ENCODE assay signal across 26 mouse cellular contexts in genomic region chr12:42986096-42986495, GRCm38 (mm10).
A peak's percentile ranks its signal among the peaks of the same experiment; 100 is the strongest.
DNase-seq lines count a peak whose midpoint lies in the region; ATAC-seq lines count a peak whose summit lies in the region.
"Had no signal": no experiment of that assay in that cellular context is flagged by ENCODE, and none has a peak within 500 bp of the region (broad histone marks: within the 10 kb centered on the region; RNA-seq: fewer than 3 reads in every experiment).

No protein-coding gene starts in this region.

- ATAC-seq in forebrain, embryonic 12.5 days (ENCODE audit: low FRiP score): peak; percentile 49; the same call in 1 of the 2 replicates
- ATAC-seq in midbrain, embryonic 12.5 days (ENCODE audit: low FRiP score, low read depth): peak; percentile 48
- no peak for ATAC-seq in midbrain, embryonic 16.5 days
- ATAC-seq: hindbrain, postnatal 0 days; inflammation-experienced regulatory T-cells, adult 6 months; Patski had no signal

- no peaks in the 10 kb centered on the region for H3K27me3 ChIP-seq in forebrain, embryonic 12.5 days
- H3K27me3 ChIP-seq in forebrain, embryonic 10.5 days (ENCODE audit: poor library complexity, severe bottlenecking): no peaks in the 10 kb centered on the region
- no peaks in the 10 kb centered on the region for H3K27me3 ChIP-seq in midbrain, embryonic 12.5 days
- H3K27me3 ChIP-seq in midbrain, embryonic 16.5 days (ENCODE audit: control insufficient read depth, insufficient read depth, low read depth, low read length): no peaks in the 10 kb centered on the region
- H3K27me3 ChIP-seq: CH12.LX; forebrain, embryonic 13.5 days; heart, embryonic 13.5 days; Patski had no signal

- H3K4me2 ChIP-seq in forebrain, embryonic 12.5 days: no peak overlapping the region
- H3K4me2 ChIP-seq in midbrain, embryonic 12.5 days (replicated peaks): no peak overlapping the region
- no peak overlapping the region for H3K4me2 ChIP-seq in midbrain, embryonic 16.5 days (ENCODE audit: low read length)
- H3K4me2 ChIP-seq: forebrain, embryonic 13.5 days; heart, embryonic 13.5 days; hindbrain, embryonic 14.5 days had no signal

- no peaks in the 10 kb centered on the region for H3K9me3 ChIP-seq in forebrain, embryonic 12.5 days
- H3K9me3 ChIP-seq in forebrain, embryonic 10.5 days: no peaks in the 10 kb centered on the region
- no peaks in the 10 kb centered on the region for H3K9me3 ChIP-seq in midbrain, embryonic 12.5 days
- H3K9me3 ChIP-seq in midbrain, embryonic 16.5 days (replicated peaks; ENCODE audit: control insufficient read depth, low read length, poor library complexity, severe bottlenecking): no peaks in the 10 kb centered on the region
- H3K9me3 ChIP-seq: forebrain, embryonic 13.5 days; G1E; heart, embryonic 10.5 days; heart, embryonic 13.5 days had no signal

- no peak overlapping the region for H3K27ac ChIP-seq in forebrain, embryonic 12.5 days
- H3K27ac ChIP-seq in forebrain, embryonic 10.5 days: no peak overlapping the region
- H3K27ac ChIP-seq in midbrain, embryonic 12.5 days (replicated peaks): peak overlapping the region; percentile 54
- H3K27ac ChIP-seq in midbrain, embryonic 16.5 days (ENCODE audit: low read length): no peak overlapping the region
- H3K27ac ChIP-seq: forebrain, embryonic 13.5 days; heart, adult 2 months; heart, embryonic 10.5 days; heart, embryonic 13.5 days; hindbrain, embryonic 14.5 days; hindbrain, postnatal 0 days had no signal

- no peak overlapping the region for H3K4me3 ChIP-seq in forebrain, embryonic 12.5 days (replicated peaks)
- H3K4me3 ChIP-seq in forebrain, embryonic 10.5 days: no peak overlapping the region
- H3K4me3 ChIP-seq in midbrain, embryonic 12.5 days: no peak overlapping the region
- H3K4me3 ChIP-seq in midbrain, embryonic 16.5 days (ENCODE audit: low read depth, low read length): no peak overlapping the region
- H3K4me3 ChIP-seq: forebrain, embryonic 13.5 days; heart, adult 2 months; heart, embryonic 10.5 days; heart, embryonic 13.5 days had no signal

- no peaks in the 10 kb centered on the region for H3K36me3 ChIP-seq in forebrain, embryonic 12.5 days (replicated peaks)
- H3K36me3 ChIP-seq in forebrain, embryonic 10.5 days (replicated peaks): no peaks in the 10 kb centered on the region
- no peaks in the 10 kb centered on the region for H3K36me3 ChIP-seq in midbrain, embryonic 12.5 days
- H3K36me3 ChIP-seq in midbrain, embryonic 16.5 days (ENCODE audit: control insufficient read depth, insufficient read depth, low read length): no peaks in the 10 kb centered on the region
- H3K36me3 ChIP-seq: G1E; heart, embryonic 10.5 days; heart, embryonic 13.5 days had no signal

- H3K4me1 ChIP-seq in forebrain, embryonic 12.5 days: peaks cover 3% of the 10 kb centered on the region; the same call in 1 of the 2 replicates
- H3K4me1 ChIP-seq in forebrain, embryonic 10.5 days: peaks cover 15% of the 10 kb centered on the region
- 0 out of 2 replicates have a peak, but pooled peaks cover 3% of the 10 kb centered on the region for H3K4me1 ChIP-seq in midbrain, embryonic 12.5 days
- peaks cover 2% of the 10 kb centered on the region for H3K4me1 ChIP-seq in midbrain, embryonic 16.5 days (ENCODE audit: control insufficient read depth, insufficient read depth, low read length)
- H3K4me1 ChIP-seq: heart, embryonic 10.5 days; heart, embryonic 13.5 days had no signal

- DNase-seq in forebrain, embryonic 10.5 days (ENCODE audit: extremely low spot score, low spot score): no peak
- DNase-seq in retina, embryonic 14.5 days (ENCODE audit: low spot score): peak; percentile 13
- DNase-seq in layer of hippocampus, adult 9-11 months: no peak
- DNase-seq: adrenal gland, postnatal 10 days; adrenal gland, postnatal 36 days; B cell, adult 2 months; cerebellum, adult 18-20 months; cerebellum, adult 9-10 months; cerebellum, postnatal 14 days; gastrocnemius, postnatal 10 days; gastrocnemius, postnatal 36 days; heart, adult 2 months; heart, postnatal 14 days; heart, postnatal 4 days had no signal

- WGBS in forebrain, embryonic 12.5 days: 30% methylated on average over 1 of the region's 1 CpGs
- 52% methylated on average over 1 of the region's 1 CpGs for WGBS in forebrain, embryonic 10.5 days
- 32% methylated on average over 1 of the region's 1 CpGs for WGBS in midbrain, embryonic 12.5 days
- 34% methylated on average over 1 of the region's 1 CpGs for WGBS in midbrain, embryonic 16.5 days

- H3K9ac ChIP-seq in forebrain, embryonic 12.5 days: no peak overlapping the region
- H3K9ac ChIP-seq in midbrain, embryonic 12.5 days (replicated peaks): no peak overlapping the region
- H3K9ac ChIP-seq in midbrain, embryonic 16.5 days (ENCODE audit: low read depth, low read length): no peak overlapping the region
- H3K9ac ChIP-seq: forebrain, embryonic 13.5 days; heart, embryonic 13.5 days; hindbrain, embryonic 14.5 days had no signal
